Mouse (Mus musculus) MEL (cell line): Measurements from ENCODE around the gene Fblim1. TPM values are rescaled to one million over a fixed set of nuclear protein-coding genes. Genes with fewer than 3 reads are reported as not detected.

Experiments used
- DNase-seq: peaks from one replicate; pipeline ENCODE4 v3.0.0; 2011; ENCODE audit warnings: low read depth, low spot score
- H3K27ac ChIP-seq: 2 replicates; pipeline ENCODE4 v1.5.1; 2012; ENCODE audit warnings: low read depth, mild to moderate bottlenecking, control low read depth, low read length, moderate library complexity; ENCODE audit not compliant: control insufficient read depth
- H3K27me3 ChIP-seq, 2 experiments: fragments of 150-350 bp in 1 of 2; sonication (generic) in 1 of 2; 2 replicates each; pipeline ENCODE4 v1.6.1; 2012; ENCODE audit warnings: low read length in 2 of 2, mild to moderate bottlenecking in 2 of 2, improper control_type of control experiment in 1 of 2, moderate library complexity in 1 of 2; ENCODE audit not compliant: insufficient read depth in 2 of 2, control insufficient read depth in 1 of 2
- H3K36me3 ChIP-seq, 2 experiments: 2 replicates each; pipeline ENCODE4 v1.6.1; 2012 to 2014; ENCODE audit warnings: low read length in 2 of 2, improper control_type of control experiment in 1 of 2, inconsistent platforms in 1 of 2, mild to moderate bottlenecking in 1 of 2; ENCODE audit not compliant: insufficient read depth in 2 of 2, control insufficient read depth in 1 of 2
- H3K4me1 ChIP-seq, 2 experiments: fragments of 150-350 bp in 1 of 2; sonication (generic) in 1 of 2; 2 replicates each; pipeline ENCODE4 v1.6.1; 2012; ENCODE audit warnings: low read length in 2 of 2, improper control_type of control experiment in 1 of 2, mild to moderate bottlenecking in 1 of 2; ENCODE audit not compliant: insufficient read depth in 2 of 2, control insufficient read depth in 1 of 2
- H3K4me3 ChIP-seq, 2 experiments: fragments of 150-350 bp in 1 of 2; sonication (generic) in 1 of 2; 2 replicates each; pipeline ENCODE4 v1.5.1; 2012; ENCODE audit warnings: low read depth in 2 of 2, low read length in 2 of 2, mild to moderate bottlenecking in 2 of 2, moderate library complexity in 2 of 2, control low read depth in 1 of 2, improper control_type of control experiment in 1 of 2; ENCODE audit not compliant: control insufficient read depth in 1 of 2, insufficient read depth in 1 of 2
- H3K79me2 ChIP-seq: 2 replicates; pipeline ENCODE4 v1.6.1; 2012; ENCODE audit warnings: mild to moderate bottlenecking, low read length, moderate library complexity; ENCODE audit not compliant: control insufficient read depth, poor library complexity, insufficient read depth
- H3K9ac ChIP-seq: 2 replicates; pipeline ENCODE4 v1.6.1; 2012; ENCODE audit warnings: low read depth, mild to moderate bottlenecking, control low read depth, low read length, moderate library complexity; ENCODE audit not compliant: control insufficient read depth, poor library complexity, severe bottlenecking
- H3K9me3 ChIP-seq: fragments of 150-350 bp; sonication (generic); replicated peaks from 2 replicates; pipeline ENCODE4 v1.6.1; 2012; ENCODE audit warnings: mild to moderate bottlenecking, low read length, improper control_type of control experiment, moderate library complexity; ENCODE audit not compliant: insufficient read depth
- CHD2 ChIP-seq: IDR thresholded peaks from 2 replicates; pipeline ENCODE4 v1.6.1; 2011; ENCODE audit warnings: low read length, improper control_type of control experiment
- CTCF ChIP-seq, 3 experiments: IDR thresholded peaks in 2 of 3; conservative IDR thresholded peaks in 1 of 3; 2 replicates each; pipeline ENCODE4 v1.5.1; 2011 to 2012; ENCODE audit warnings: low read length in 3 of 3, low read depth in 2 of 3, mild to moderate bottlenecking in 2 of 3, improper control_type of control experiment in 1 of 3, inconsistent platforms in 1 of 3, mixed read lengths in 1 of 3, moderate library complexity in 1 of 3; ENCODE audit not compliant: control insufficient read depth in 1 of 3, insufficient read depth in 1 of 3, poor library complexity in 1 of 3, severe bottlenecking in 1 of 3
- ETS1 ChIP-seq: IDR thresholded peaks from 2 replicates; pipeline ENCODE4 v1.6.1; 2012; ENCODE audit warnings: low read depth, mild to moderate bottlenecking, inconsistent platforms, low read length, improper control_type of control experiment, moderate library complexity
- GABPA ChIP-seq: IDR thresholded peaks from 2 replicates; pipeline ENCODE4 v1.6.1; 2012; ENCODE audit warnings: low read depth, mild to moderate bottlenecking, inconsistent platforms, low read length, improper control_type of control experiment, moderate library complexity
- GATA1 ChIP-seq: IDR thresholded peaks from 2 replicates; pipeline ENCODE4 v1.6.1; 2011; ENCODE audit warnings: low read depth, low read length, improper control_type of control experiment
- HCFC1 ChIP-seq: IDR thresholded peaks from 2 replicates; pipeline ENCODE4 v1.6.1; 2012; ENCODE audit warnings: low read depth, mild to moderate bottlenecking, inconsistent platforms, low read length, improper control_type of control experiment, moderate library complexity
- JUND ChIP-seq: IDR thresholded peaks from 2 replicates; pipeline ENCODE4 v1.6.1; 2011; ENCODE audit warnings: low read depth, mild to moderate bottlenecking, improper control_type of control experiment, low read length
- MAFK ChIP-seq: IDR thresholded peaks from 2 replicates; pipeline ENCODE4 v1.6.1; 2011; ENCODE audit warnings: low read depth, mild to moderate bottlenecking, low read length, improper control_type of control experiment, borderline replicate concordance
- MAZ ChIP-seq: IDR thresholded peaks from 2 replicates; pipeline ENCODE4 v1.6.1; 2012; ENCODE audit warnings: low read depth, mild to moderate bottlenecking, inconsistent platforms, low read length, improper control_type of control experiment
- MEF2A ChIP-seq: IDR thresholded peaks from 2 replicates; pipeline ENCODE4 v1.6.1; 2014; ENCODE audit warnings: low read depth, mild to moderate bottlenecking, inconsistent platforms, low read length, improper control_type of control experiment; ENCODE audit not compliant: poor library complexity, insufficient replicate concordance, severe bottlenecking; ENCODE audit errors: extremely low read depth
- MXI1 ChIP-seq: IDR thresholded peaks from 2 replicates; pipeline ENCODE4 v1.6.1; 2011; ENCODE audit warnings: mild to moderate bottlenecking, low read depth, low read length, improper control_type of control experiment
- MYB ChIP-seq: IDR thresholded peaks from 2 replicates; pipeline ENCODE4 v1.6.1; 2011; ENCODE audit warnings: mild to moderate bottlenecking, low read depth, low read length, improper control_type of control experiment
- POLR2AphosphoS2 ChIP-seq: IDR thresholded peaks from 2 replicates; pipeline ENCODE4 v1.6.1; 2011; ENCODE audit warnings: low read length, improper control_type of control experiment
- POLR2AphosphoS5 ChIP-seq: IDR thresholded peaks from 2 replicates; pipeline ENCODE4 v1.6.1; 2012; ENCODE audit warnings: low read depth, borderline replicate concordance, mild to moderate bottlenecking, inconsistent platforms, low read length, moderate library complexity, mixed read lengths
- RCOR1 ChIP-seq: IDR thresholded peaks from 2 replicates; pipeline ENCODE4 v1.6.1; 2012; ENCODE audit warnings: low read depth, mild to moderate bottlenecking, inconsistent platforms, low read length, improper control_type of control experiment
- SMC3 ChIP-seq: IDR thresholded peaks from 2 replicates; pipeline ENCODE4 v1.6.1; 2011; ENCODE audit warnings: low read depth, low read length, improper control_type of control experiment
- TAL1 ChIP-seq: IDR thresholded peaks from 2 replicates; pipeline ENCODE4 v1.6.1; 2012; ENCODE audit warnings: mild to moderate bottlenecking, inconsistent platforms, low read length, moderate library complexity, mixed read lengths
- TBP ChIP-seq: IDR thresholded peaks from 2 replicates; pipeline ENCODE4 v1.8.0; 2011; ENCODE audit warnings: low read depth, low read length, improper control_type of control experiment
- TCF12 ChIP-seq: IDR thresholded peaks from 2 replicates; pipeline ENCODE4 v1.6.1; 2014; ENCODE audit warnings: low read depth, mild to moderate bottlenecking, inconsistent platforms, low read length, improper control_type of control experiment, moderate library complexity
- UBTF ChIP-seq: IDR thresholded peaks from 2 replicates; pipeline ENCODE4 v1.6.1; 2012; ENCODE audit warnings: low read depth, mild to moderate bottlenecking, inconsistent platforms, low read length, improper control_type of control experiment, moderate library complexity, borderline replicate concordance; ENCODE audit not compliant: insufficient read depth
- USF1 ChIP-seq: IDR thresholded peaks from 2 replicates; pipeline ENCODE4 v1.6.1; 2014; ENCODE audit warnings: low read depth, mild to moderate bottlenecking, inconsistent platforms, low read length, improper control_type of control experiment, moderate library complexity
- ZNF384 ChIP-seq: IDR thresholded peaks from 2 replicates; pipeline ENCODE4 v1.6.1; 2012; ENCODE audit warnings: low read depth, mild to moderate bottlenecking, inconsistent platforms, low read length, improper control_type of control experiment
- polyA plus RNA-seq, 2 experiments: library from polyadenylated mRNA; stranded (reverse) in 1 of 2; unstranded in 1 of 2; fragments of >175 nt in 1 of 2; fragments of >200 nt in 1 of 2; gene quantifications; 2 replicates each; pipeline versions ENCODE4 v1.2.1 to v1.2.4; 2012; ENCODE audit warnings: low replicate concordance in 2 of 2, low read depth in 1 of 2; ENCODE audit not compliant: insufficient read length in 2 of 2, insufficient read depth in 1 of 2, missing spikeins in 1 of 2
- total RNA-seq: library from RNA; depleted of rRNA; stranded (reverse); fragments of 300-350 nt; gene quantifications from 2 replicates; pipeline ENCODE4 v1.2.3, GENCODE M21; 2012

Fblim1 gene
- total and polyA plus RNA-seq, 3 experiments: not detected

DNA sequence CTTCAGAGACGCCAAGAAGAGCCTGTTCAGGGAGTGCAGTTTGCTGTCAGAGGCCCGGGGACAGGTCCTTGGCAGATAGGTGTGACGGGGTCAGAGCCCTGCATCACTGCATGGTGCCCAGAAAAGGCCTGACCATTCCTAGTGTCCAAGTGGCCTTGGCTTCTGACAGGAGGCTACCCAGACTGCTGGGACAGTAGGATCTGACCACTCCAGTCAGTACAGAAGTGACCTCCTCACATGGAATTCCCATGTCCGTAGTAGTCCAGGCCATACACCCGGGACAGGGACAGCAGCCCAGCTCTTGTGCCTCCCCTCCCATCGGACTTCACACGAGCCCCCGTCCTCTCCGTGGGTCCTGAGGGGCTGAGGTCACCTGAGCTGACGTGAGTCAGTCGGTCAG, 24.1 kb upstream of the Fblim1 start:
- Histone ChIP-seq H3K4me3 (no peak overlapping the region), H3K36me3 (peaks cover 0 to 1% of the 10 kb centered on the region in 2 experiments; a peak in 1 of 4 replicates), H3K27ac (no peak overlapping the region), H3K9me3 (no peaks in the 10 kb centered on the region), H3K79me2 (no peaks in the 10 kb centered on the region), H3K9ac (no peak overlapping the region), H3K27me3 (no peaks in the 10 kb centered on the region), H3K4me1 (no peaks in the 10 kb centered on the region)
- no peak for DNase-seq
- no peak for TF ChIP-seq POLR2AphosphoS5
- TF ChIP-seq UBTF: no peak
- TF ChIP-seq SMC3: no peak
- no peak for TF ChIP-seq TAL1
- TF ChIP-seq JUND: no peak
- TF ChIP-seq HCFC1: no peak
- no peak for TF ChIP-seq MYB
- no peak for TF ChIP-seq TBP
- TF ChIP-seq CTCF (IDR thresholded peaks at IDR 0.05 in 2 of 3, conservative IDR thresholded peaks at IDR 0.05 in 1 of 3; ENCODE audit: control insufficient read depth in 1 of 3, insufficient read depth in 1 of 3, low read depth in 2 of 3, low read length in 3 of 3, poor library complexity in 1 of 3, severe bottlenecking in 1 of 3): no peak
- TF ChIP-seq RCOR1: no peak
- no peak for TF ChIP-seq MAFK
- no peak for TF ChIP-seq USF1
- TF ChIP-seq GATA1: no peak
- TF ChIP-seq ETS1: no peak
- no peak for TF ChIP-seq POLR2AphosphoS2
- TF ChIP-seq TCF12: no peak

- DNase-seq: no peak
- Histone ChIP-seq H3K9ac (no peak overlapping the region), H3K27me3 (no peaks in the 10 kb centered on the region), H3K4me3 (no peak overlapping the region), H3K27ac (no peak overlapping the region), H3K36me3 (peaks cover 0 to 1% of the 10 kb centered on the region in 2 experiments; a peak in 1 of 4 replicates), H3K4me1 (no peaks in the 10 kb centered on the region), H3K79me2 (no peaks in the 10 kb centered on the region), H3K9me3 (no peaks in the 10 kb centered on the region)
- TF ChIP-seq ZNF384: no peak
- no peak for TF ChIP-seq CHD2
- TF ChIP-seq HCFC1: no peak
- TF ChIP-seq MEF2A: no peak
- TF ChIP-seq GABPA: no peak
- no peak for TF ChIP-seq SMC3
- no peak for TF ChIP-seq CTCF (IDR thresholded peaks at IDR 0.05 in 2 of 3, conservative IDR thresholded peaks at IDR 0.05 in 1 of 3; ENCODE audit: control insufficient read depth in 1 of 3, insufficient read depth in 1 of 3, low read depth in 2 of 3, low read length in 3 of 3, poor library complexity in 1 of 3, severe bottlenecking in 1 of 3)
- TF ChIP-seq MYB: no peak
- no peak for TF ChIP-seq TCF12
- no peak for TF ChIP-seq POLR2AphosphoS5
- TF ChIP-seq MXI1: no peak
- TF ChIP-seq GATA1: no peak
- TF ChIP-seq MAZ: no peak
- TF ChIP-seq TAL1: no peak
Observed at GRCm38 (mm10) chr4:141628661-141629060, 22.8 kb upstream of the Fblim1 start.
